Mouse (Mus musculus): ENCODE results near the gene Rprm. TPM values are rescaled to one million over a fixed set of nuclear protein-coding genes. Genes with fewer than 3 reads are reported as not detected.

The Rprm gene
- under 1 TPM in 1 of 2 experiments, not detected in 1; 0.24 TPM for total RNA-seq (2021)

- intact Hi-C loops (cut with DNase I), result loop anchor here (1.0 to 10.0 kb wide), 4 partner anchors 511 to 1331 kb away; no protein-coding TSS in a partner anchor
- DNase-seq, result peak; percentile 86 to 90
These were observed at the start of gene Rprm for GRCm38 (mm10) chr2:54085430-54086087. TSS of gene Rprm (minus strand) at chr2:54085552.

GRCm38 (mm10) chr2:54119305-54119704 is 34.0 kb upstream of the Rprm start:
- no peak for DNase-seq
- intact Hi-C loops (cut with DNase I), result no loop called here

GRCm38 (mm10) chr2:54118881-54119280 is 33.5 kb upstream of the Rprm start:
- intact Hi-C loops (cut with DNase I), result no loop called here
- DNase-seq, result peak in 1 of 2 experiments; percentile 26

DNA sequence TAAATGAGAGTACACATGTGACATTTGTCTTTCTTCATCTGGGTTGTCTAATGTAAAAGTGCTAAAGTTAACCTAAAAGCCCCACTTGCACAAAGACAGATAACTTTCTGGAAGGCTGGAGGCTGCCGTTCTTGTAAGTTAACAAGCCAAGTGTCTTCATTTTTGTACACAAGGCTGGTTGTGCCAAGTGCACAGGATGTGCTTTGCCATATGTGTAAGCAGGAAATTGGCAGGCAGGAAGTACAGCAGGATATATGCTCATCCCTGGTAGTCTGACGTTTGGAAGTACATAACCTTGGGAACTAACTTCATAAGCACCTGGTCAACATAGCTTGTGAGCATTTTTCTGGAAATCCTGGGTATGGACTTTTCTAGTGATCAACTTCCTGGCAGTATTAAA is 25.9 kb upstream of the Rprm start:
- no peak for DNase-seq
- intact Hi-C loops (cut with DNase I), result no loop called here

DNA sequence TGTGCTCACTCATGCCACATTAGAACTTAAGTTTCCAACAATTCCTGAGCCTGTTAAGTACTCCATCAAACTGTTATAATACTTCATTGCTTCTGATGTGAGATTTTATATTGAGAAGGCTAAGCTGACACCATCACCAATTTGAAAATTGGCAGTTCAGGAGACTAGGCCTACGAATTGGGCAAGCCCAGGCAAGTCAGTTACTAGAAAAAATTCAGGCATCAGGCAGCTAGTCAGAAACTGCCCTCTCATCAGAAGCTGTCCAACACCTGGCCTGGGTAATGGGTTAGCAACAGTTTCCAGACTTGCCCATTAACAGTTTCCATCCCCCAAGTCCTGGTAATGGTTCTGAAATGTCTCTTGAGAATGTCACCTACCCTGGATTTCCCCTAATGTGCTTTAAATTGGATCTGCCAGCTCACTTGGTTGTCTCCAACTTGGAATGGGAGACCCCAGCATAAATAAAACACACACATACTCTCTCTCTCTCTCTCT is 20.9 kb upstream of the Rprm start:
- no peak for DNase-seq
- intact Hi-C loops (cut with DNase I), result no loop called here

- intact Hi-C loops (cut with DNase I), result no loop called here
- DNase-seq, result no peak
These were observed 14.6 kb upstream of the Rprm start for GRCm38 (mm10) chr2:54099939-54100338.

DNA sequence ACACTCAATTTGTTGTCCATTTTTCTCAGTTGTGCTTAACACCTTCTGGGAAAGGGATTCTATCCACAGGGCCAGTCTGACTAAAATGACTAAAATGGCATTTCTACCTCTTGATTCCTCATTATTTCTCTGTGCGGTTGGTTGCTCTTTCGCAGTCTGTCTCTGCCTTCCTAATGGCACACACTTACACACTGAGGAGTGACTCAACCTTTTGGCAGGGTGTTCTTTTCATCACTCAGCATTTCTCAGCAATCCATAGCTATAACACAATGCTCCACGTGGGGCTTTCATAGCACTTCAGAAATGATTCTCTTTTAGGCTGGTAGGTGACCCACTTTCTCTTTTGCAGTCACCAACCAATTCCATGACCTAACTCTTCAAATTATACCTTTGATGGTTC is 7.3 kb upstream of the Rprm start:
- intact Hi-C loops (cut with DNase I), result no loop called here
- no peak for DNase-seq

DNA sequence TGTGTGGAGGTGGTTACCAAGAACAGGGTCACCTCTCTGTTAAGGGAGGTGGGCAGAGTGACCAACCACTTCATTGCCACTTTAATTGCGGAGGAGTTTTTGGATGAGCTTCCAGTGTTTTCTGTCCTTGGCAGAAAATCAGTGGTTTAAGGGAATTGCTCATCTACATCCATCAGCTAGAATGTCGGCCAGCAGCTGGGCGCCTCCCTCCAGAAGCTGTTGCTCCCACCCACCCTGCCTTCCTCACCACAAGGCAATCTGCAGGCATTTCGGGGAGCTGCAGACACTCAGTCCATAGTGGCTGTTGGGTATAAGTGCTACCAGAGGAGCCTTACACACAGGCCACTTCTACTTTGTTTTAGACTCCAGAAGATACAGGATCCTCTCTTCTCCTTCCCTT is 902 bp upstream of the Rprm start:
- no peak for DNase-seq
- intact Hi-C loops (cut with DNase I), result loop anchor here (10.0 kb wide), 3 partner anchors 511 to 1331 kb away; no protein-coding TSS in a partner anchor

- intact Hi-C loops (cut with DNase I), result loop anchor here (1.0 to 10.0 kb wide), 4 partner anchors 510 to 1330 kb away; no protein-coding TSS in a partner anchor
- DNase-seq, result no peak
These were observed 469 bp downstream of the Rprm start for GRCm38 (mm10) chr2:54084737-54085429.

- peak in 1 of 2 experiments; percentile 3 for DNase-seq
- intact Hi-C loops (cut with DNase I), result loop anchor here (10.0 kb wide), 3 partner anchors 509 to 1329 kb away; no protein-coding TSS in a partner anchor
These were observed 1.3 kb downstream of the Rprm start for GRCm38 (mm10) chr2:54083861-54084736.

DNA sequence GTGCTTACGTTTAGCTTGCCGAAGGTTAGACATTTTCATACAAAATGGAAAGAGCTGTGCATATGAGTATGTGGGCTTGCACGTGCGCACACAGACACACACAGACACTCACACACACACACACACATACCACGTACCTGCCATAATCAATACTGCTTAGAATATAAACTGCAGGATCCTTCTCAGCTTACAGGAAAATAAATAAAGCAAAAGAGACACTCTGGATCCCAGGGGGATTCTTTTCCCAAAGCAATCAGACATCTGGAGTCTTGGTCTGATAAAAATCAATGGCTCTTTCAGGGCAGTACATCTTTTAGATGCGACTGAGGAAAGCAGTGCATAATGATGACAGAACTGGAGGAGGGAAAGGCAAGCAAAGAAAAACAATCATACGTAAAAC is 6.4 kb downstream of the Rprm start:
- intact Hi-C loops (cut with DNase I), result no loop called here
- no peak for DNase-seq

GRCm38 (mm10) chr2:54071526-54071925 is 13.8 kb downstream of the Rprm start:
- intact Hi-C loops (cut with DNase I), result no loop called here
- no peak for DNase-seq

DNA sequence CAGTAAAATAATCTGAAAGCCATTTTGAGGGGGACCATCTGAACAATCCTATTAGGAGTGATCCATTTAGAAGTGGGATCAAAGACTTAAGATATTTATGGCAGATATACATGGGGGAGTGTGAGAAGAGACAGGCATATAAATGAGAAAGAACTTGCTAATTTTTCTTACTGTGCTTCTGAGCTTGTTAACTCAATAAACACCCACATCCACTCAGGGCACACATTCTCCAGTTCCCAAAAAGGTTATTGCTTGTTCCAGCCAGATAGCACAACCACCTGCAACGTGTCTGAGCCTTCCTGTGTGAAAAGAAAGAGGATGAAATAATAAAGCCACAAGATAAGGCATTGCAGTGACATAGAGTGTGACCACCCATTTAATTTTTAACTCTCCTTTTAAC is 22.9 kb downstream of the Rprm start:
- no peak for DNase-seq
- intact Hi-C loops (cut with DNase I), result no loop called here

DNA sequence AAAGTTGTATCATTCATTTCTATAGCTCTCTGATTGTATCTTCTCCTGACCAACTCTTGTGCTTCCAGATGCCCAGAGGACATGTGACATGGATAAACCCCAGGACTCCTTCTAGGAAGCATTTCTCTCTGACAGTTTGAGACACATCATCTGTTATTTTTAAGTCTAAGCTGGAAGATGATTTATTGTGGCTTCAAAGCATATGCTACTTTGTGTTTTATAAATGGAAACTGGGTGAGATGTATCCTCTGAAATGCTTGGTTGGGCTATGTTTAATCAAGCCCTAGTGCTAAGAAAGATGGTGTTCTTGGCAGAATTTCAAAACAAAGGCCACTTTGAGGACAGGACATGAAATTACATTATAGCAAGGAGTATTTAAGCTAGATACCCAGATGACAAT is 24.3 kb downstream of the Rprm start:
- intact Hi-C loops (cut with DNase I), result no loop called here
- no peak for DNase-seq
